Comparison of ENCODE assay signal across 11 mouse cellular contexts in genomic region chr3:30736809-30737208, GRCm38 (mm10). TPM values are rescaled to one million over a fixed set of nuclear protein-coding genes. Genes with fewer than 3 reads are reported as not detected.
DNase-seq lines count a peak whose midpoint lies in the region; ATAC-seq and TF ChIP-seq lines count a peak whose summit lies in the region.
"Had no signal": no experiment of that assay in that cellular context is flagged by ENCODE, and none has a peak within 500 bp of the region (broad histone marks: within the 10 kb centered on the region; RNA-seq: fewer than 3 reads in every experiment).

No protein-coding gene starts in this region.

- peak; percentile 54 for ATAC-seq in embryonic facial prominence, embryonic 15.5 days (ENCODE audit: insufficient number of reproducible peaks, low FRiP score, low TSS enrichment, low read depth)
- ATAC-seq in hindbrain, postnatal 0 days, result peak; percentile 38; the same call in 1 of the 2 replicates
- no peak for ATAC-seq in midbrain, embryonic 11.5 days (ENCODE audit: low FRiP score)

- H3K4me3 ChIP-seq in embryonic facial prominence, embryonic 15.5 days (replicated peaks), result no peak overlapping the region
- no peak overlapping the region for H3K4me3 ChIP-seq in hindbrain, postnatal 0 days (ENCODE audit: low read length)
- no peak overlapping the region for H3K4me3 ChIP-seq in midbrain, embryonic 11.5 days (ENCODE audit: low read depth, low read length)
- H3K4me3 ChIP-seq in lung, adult 2 months (replicated peaks; ENCODE audit: extremely low read depth, low read depth, low read length), result no peak overlapping the region

- H3K27ac ChIP-seq in embryonic facial prominence, embryonic 15.5 days (replicated peaks), result no peak overlapping the region
- no peak overlapping the region for H3K27ac ChIP-seq in hindbrain, postnatal 0 days
- no peak overlapping the region for H3K27ac ChIP-seq in midbrain, embryonic 11.5 days (ENCODE audit: low read depth, low read length)

- no peak for TF ChIP-seq POLR2A in lung, adult 2 months (IDR thresholded peaks at IDR 0.05; ENCODE audit: borderline replicate concordance, extremely low read depth, low read depth, low read length)

- no peaks in the 10 kb centered on the region for H3K9me3 ChIP-seq in embryonic facial prominence, embryonic 15.5 days (replicated peaks)
- no peaks in the 10 kb centered on the region for H3K9me3 ChIP-seq in hindbrain, postnatal 0 days (ENCODE audit: low read length)
- H3K9me3 ChIP-seq in midbrain, embryonic 11.5 days (ENCODE audit: control insufficient read depth, low read length), result no peaks in the 10 kb centered on the region

- no peaks in the 10 kb centered on the region for H3K27me3 ChIP-seq in embryonic facial prominence, embryonic 15.5 days
- H3K27me3 ChIP-seq in hindbrain, postnatal 0 days (ENCODE audit: insufficient read depth, low read length), result no peaks in the 10 kb centered on the region
- no peaks in the 10 kb centered on the region for H3K27me3 ChIP-seq in midbrain, embryonic 11.5 days (ENCODE audit: control insufficient read depth, insufficient read depth, low read length)

- H3K4me1 ChIP-seq in embryonic facial prominence, embryonic 15.5 days, result no peaks in the 10 kb centered on the region
- no peaks in the 10 kb centered on the region for H3K4me1 ChIP-seq in hindbrain, postnatal 0 days (ENCODE audit: insufficient read depth, low read length)
- H3K4me1 ChIP-seq in midbrain, embryonic 11.5 days (ENCODE audit: control insufficient read depth, insufficient read depth, low read length), result peaks cover 2% of the 10 kb centered on the region; the same call in 1 of the 2 replicates
- no peaks in the 10 kb centered on the region for H3K4me1 ChIP-seq in lung, adult 2 months (ENCODE audit: control insufficient read depth, insufficient read depth, low read length)

- TF ChIP-seq CTCF in hindbrain, postnatal 0 days (IDR thresholded peaks at IDR 0.05; ENCODE audit: low read depth), result no peak
- TF ChIP-seq CTCF in lung, adult 2 months (IDR thresholded peaks at IDR 0.05; ENCODE audit: insufficient read depth, low read length), result no peak

- 37% methylated on average over 9 of the region's 9 CpGs for WGBS in embryonic facial prominence, embryonic 15.5 days
- 47% methylated on average over 9 of the region's 9 CpGs for WGBS in hindbrain, postnatal 0 days
- 76% methylated on average over 9 of the region's 9 CpGs for WGBS in midbrain, embryonic 11.5 days
- WGBS in lung, adult 2 months, result 77% methylated on average over 9 of the region's 9 CpGs

- H3K9ac ChIP-seq in embryonic facial prominence, embryonic 15.5 days, result no peak overlapping the region
- no peak overlapping the region for H3K9ac ChIP-seq in hindbrain, postnatal 0 days (replicated peaks; ENCODE audit: low read length)
- H3K9ac ChIP-seq in midbrain, embryonic 11.5 days (ENCODE audit: low read length), result peak overlapping the region; percentile 5; the same call in 1 of the 2 replicates

- peak; percentile 73 for DNase-seq in brain, adult 2 months (ENCODE audit: low read depth, low spot score)
- peak; percentile 43 for DNase-seq in hindbrain, postnatal 0 days (ENCODE audit: low spot score)
- no peak for DNase-seq in midbrain, embryonic 11.5 days (ENCODE audit: low spot score, missing footprints)
- no peak for DNase-seq in lung, adult 2 months
- DNase-seq in adrenal gland, adult 8-10 months, result no peak
- DNase-seq in adrenal gland, adult (ENCODE audit: inconsistent age in 2 of 2, low spot score in 1 of 2), result no peak
- DNase-seq in adrenal gland, postnatal 10 days, result no peak
- DNase-seq: kidney, adult 8-10 months had no signal

- H3K36me3 ChIP-seq in embryonic facial prominence, embryonic 15.5 days, result no peaks in the 10 kb centered on the region
- H3K36me3 ChIP-seq in hindbrain, postnatal 0 days (ENCODE audit: insufficient read depth, low read length), result no peaks in the 10 kb centered on the region
- H3K36me3 ChIP-seq in midbrain, embryonic 11.5 days (ENCODE audit: control insufficient read depth, insufficient read depth, low read length), result no peaks in the 10 kb centered on the region

- H3K4me2 ChIP-seq in embryonic facial prominence, embryonic 15.5 days (replicated peaks), result no peak overlapping the region
- H3K4me2 ChIP-seq in hindbrain, postnatal 0 days (ENCODE audit: low read depth, low read length), result peak overlapping the region; percentile 22
- no peak overlapping the region for H3K4me2 ChIP-seq in midbrain, embryonic 11.5 days

RNA-seq across cellular contexts. Expression of gene Samd7, which starts 9.3 kb away (rescaled TPM):
- polyA plus RNA-seq in embryonic facial prominence, embryonic 15.5 days (2015; fragmentation: Nextera tagmentation; extraction: Ambion mirVana), result not detected in 2 replicates
- total RNA-seq in hindbrain, postnatal 0 days (2014; rRNA removed), result 0.32 and 0.37 TPM in 2 replicates
- 0.10 TPM in 1 of 2 replicates, not detected in the other for polyA plus RNA-seq in hindbrain, postnatal 0 days (2015; fragmentation: Nextera tagmentation; extraction: Ambion mirVana)
- not detected in 2 replicates for polyA plus RNA-seq in midbrain, embryonic 11.5 days (2014; fragmentation: Nextera tagmentation; extraction: Ambion mirVana)
- not detected in 2 replicates for polyA plus RNA-seq in lung, adult 2 months (2012; rRNA removed)
- not detected for total RNA-seq in adrenal gland, adult 8-10 months (2022)
- under 1 TPM in 1 of 2 experiments, not detected in 1; 0.12 TPM for total RNA-seq in adrenal gland, postnatal 10 days (2021)

RNA-seq across cellular contexts. Expression of gene Lrrc31, which starts 37.2 kb away (rescaled TPM):
- polyA plus RNA-seq in embryonic facial prominence, embryonic 15.5 days (2015; fragmentation: Nextera tagmentation; extraction: Ambion mirVana), result 0.53 and 1.9 TPM in 2 replicates
- not detected in 2 replicates for total RNA-seq in hindbrain, postnatal 0 days (2014; rRNA removed)
- not detected in 2 replicates for polyA plus RNA-seq in hindbrain, postnatal 0 days (2015; fragmentation: Nextera tagmentation; extraction: Ambion mirVana)
- not detected in 2 replicates for polyA plus RNA-seq in midbrain, embryonic 11.5 days (2014; fragmentation: Nextera tagmentation; extraction: Ambion mirVana)
- polyA plus RNA-seq in lung, adult 2 months (2012; rRNA removed), result 0.35 and 0.78 TPM in 2 replicates
- total RNA-seq in adrenal gland, adult 8-10 months (2022), result under 1 TPM in 1 of 4 experiments, not detected in 3; 0.15 TPM
- not detected for total RNA-seq in adrenal gland, postnatal 10 days (2021)
- polyA plus RNA-seq: cortical plate, adult 2 months; testis, adult 2 months had no signal

RNA-seq across cellular contexts. Expression of gene Sec62, which starts 55.9 kb away (rescaled TPM):
- 88.8 and 95.2 TPM in 2 replicates for polyA plus RNA-seq in embryonic facial prominence, embryonic 15.5 days (2015; fragmentation: Nextera tagmentation; extraction: Ambion mirVana)
- 40.1 and 52.0 TPM in 2 replicates for total RNA-seq in hindbrain, postnatal 0 days (2014; rRNA removed)
- polyA plus RNA-seq in hindbrain, postnatal 0 days (2015; fragmentation: Nextera tagmentation; extraction: Ambion mirVana), result 120 and 129 TPM in 2 replicates
- 73.0 and 75.9 TPM in 2 replicates for polyA plus RNA-seq in midbrain, embryonic 11.5 days (2014; fragmentation: Nextera tagmentation; extraction: Ambion mirVana)
- polyA plus RNA-seq in lung, adult 2 months (2012; rRNA removed), result 15.3 and 22.9 TPM in 2 replicates
- 100 to 1,000 TPM in 2 of 4 experiments, 10 to 100 TPM in 2; 91.1 to 113 (median 104) TPM for total RNA-seq in adrenal gland, adult 8-10 months (2022)
- 10 to 100 TPM; 66.5 to 74.7 TPM for total RNA-seq in adrenal gland, postnatal 10 days (2021)

Comparison
In these comparisons a context has a peak if more than half of its experiments do, and no peak if none do; other contexts are left out.
1. DNase-seq: peak in brain, adult 2 months (single experiment) and hindbrain, postnatal 0 days (single experiment); none in midbrain, embryonic 11.5 days (single experiment), lung, adult 2 months (single experiment), adrenal gland, adult 8-10 months (single experiment), adrenal gland, adult (0 of 2) and adrenal gland, postnatal 10 days (single experiment).